Mouse (Mus musculus): ENCODE data around the gene Lyl1. TPM values are rescaled to one million over a fixed set of nuclear protein-coding genes. Genes with fewer than 3 reads are reported as not detected.
"Not testable (repeated sequence)": the region's sequence is repeated elsewhere in the genome, so short reads cannot be mapped to it uniquely, and the experiment has no call there.

Lyl1 gene
- polyA plus RNA-seq, 1 experiment from 2014 or later, result 3.5 TPM

- WGBS, result 3% methylated on average over 14 of the region's 14 CpGs
- 0 out of 2 replicates have a peak, but pooled peaks have one; percentile 11 for TF ChIP-seq CTCF (IDR thresholded peaks at IDR 0.05; ENCODE audit: low read depth)
- Histone ChIP-seq H3K4me1 (replicated peaks; ENCODE audit: control insufficient read depth, insufficient read depth, low read length) (0 out of 2 replicates have a peak, but pooled peaks cover 2% of the 10 kb centered on the region), H3K27me3 (replicated peaks; ENCODE audit: control insufficient read depth, insufficient read depth, low read length) (no peaks in the 10 kb centered on the region), H3K27ac (ENCODE audit: low read depth, low read length) (peak overlapping the region; percentile 86), H3K36me3 (ENCODE audit: control insufficient read depth, insufficient read depth) (no peaks in the 10 kb centered on the region), H3K4me3 (ENCODE audit: low read depth, low read length) (peak overlapping the region; percentile 84), H3K9me3 (ENCODE audit: control insufficient read depth) (no peaks in the 10 kb centered on the region), H3K4me2 (replicated peaks; ENCODE audit: low read depth) (peak overlapping the region; percentile 84), H3K9ac (ENCODE audit: low read depth, low read length) (peak overlapping the region; percentile 71)
- no peak for ATAC-seq
These were observed 35.8 kb upstream of the Lyl1 start for GRCm38 (mm10) chr8:84665385-84665893.

- no peak overlapping the region for H3K4me3 ChIP-seq (ENCODE audit: low read depth, low read length)
These were observed 33.2 kb upstream of the Lyl1 start for GRCm38 (mm10) chr8:84668081-84668480.

GRCm38 (mm10) chr8:84668731-84669485 lies 32.3 kb upstream of the Lyl1 start:
- Histone ChIP-seq H3K27ac (ENCODE audit: low read depth, low read length) (no peak overlapping the region), H3K4me2 (replicated peaks; ENCODE audit: low read depth) (no peak overlapping the region), H3K9me3 (ENCODE audit: control insufficient read depth) (no peaks in the 10 kb centered on the region), H3K36me3 (ENCODE audit: control insufficient read depth, insufficient read depth) (peaks cover 18% of the 10 kb centered on the region; the same call in 1 of the 2 replicates), H3K4me3 (ENCODE audit: low read depth, low read length) (no peak overlapping the region), H3K9ac (ENCODE audit: low read depth, low read length) (no peak overlapping the region), H3K4me1 (replicated peaks; ENCODE audit: control insufficient read depth, insufficient read depth, low read length) (0 out of 2 replicates have a peak, but pooled peaks cover 2% of the 10 kb centered on the region), H3K27me3 (replicated peaks; ENCODE audit: control insufficient read depth, insufficient read depth, low read length) (no peaks in the 10 kb centered on the region)
- WGBS, result 67% methylated on average over 6 of the region's 6 CpGs
- 0 out of 2 replicates have a peak, but pooled peaks have one; percentile 2 for TF ChIP-seq CTCF (IDR thresholded peaks at IDR 0.05; ENCODE audit: low read depth)
- ATAC-seq, result no peak

More at GRCm38 (mm10) chr8:84668081-84668480, 33.2 kb upstream of the Lyl1 start:
- Histone ChIP-seq H3K27ac (ENCODE audit: low read depth, low read length) (no peak overlapping the region), H3K36me3 (ENCODE audit: control insufficient read depth, insufficient read depth) (peaks cover 12% of the 10 kb centered on the region; the same call in 1 of the 2 replicates), H3K27me3 (replicated peaks; ENCODE audit: control insufficient read depth, insufficient read depth, low read length) (no peaks in the 10 kb centered on the region), H3K4me1 (replicated peaks; ENCODE audit: control insufficient read depth, insufficient read depth, low read length) (0 out of 2 replicates have a peak, but pooled peaks cover 2% of the 10 kb centered on the region), H3K9me3 (ENCODE audit: control insufficient read depth) (no peaks in the 10 kb centered on the region), H3K9ac (ENCODE audit: low read depth, low read length) (no peak overlapping the region), H3K4me2 (replicated peaks; ENCODE audit: low read depth) (no peak overlapping the region)
- no peak for TF ChIP-seq CTCF (IDR thresholded peaks at IDR 0.05; ENCODE audit: low read depth)
- 72% methylated on average over 1 of the region's 1 CpGs for WGBS
- ATAC-seq, result no peak

GRCm38 (mm10) chr8:84670295-84671006 lies 30.8 kb upstream of the Lyl1 start:
- H3K4me3 ChIP-seq (ENCODE audit: low read depth, low read length); H3K4me2 ChIP-seq (replicated peaks; ENCODE audit: low read depth); H3K9ac ChIP-seq (ENCODE audit: low read depth, low read length); H3K4me1 ChIP-seq (replicated peaks; ENCODE audit: control insufficient read depth, insufficient read depth, low read length); H3K27me3 ChIP-seq (replicated peaks; ENCODE audit: control insufficient read depth, insufficient read depth, low read length); H3K9me3 ChIP-seq (ENCODE audit: control insufficient read depth): not testable (repeated sequence)
- H3K27ac ChIP-seq (ENCODE audit: low read depth, low read length), result peak overlapping the region; percentile 74
- WGBS, result 41% methylated on average over 5 of the region's 5 CpGs
- peaks cover 30% of the 10 kb centered on the region for H3K36me3 ChIP-seq (ENCODE audit: control insufficient read depth, insufficient read depth)
- peak; percentile 87 for ATAC-seq

GRCm38 (mm10) chr8:84677305-84677704 lies 24.0 kb upstream of the Lyl1 start:
- Histone ChIP-seq H3K27me3 (replicated peaks; ENCODE audit: control insufficient read depth, insufficient read depth, low read length) (no peaks in the 10 kb centered on the region), H3K9ac (ENCODE audit: low read depth, low read length) (no peak overlapping the region), H3K4me1 (replicated peaks; ENCODE audit: control insufficient read depth, insufficient read depth, low read length) (no peaks in the 10 kb centered on the region), H3K27ac (ENCODE audit: low read depth, low read length) (no peak overlapping the region), H3K4me3 (ENCODE audit: low read depth, low read length) (no peak overlapping the region), H3K36me3 (ENCODE audit: control insufficient read depth, insufficient read depth) (peaks cover 37% of the 10 kb centered on the region), H3K9me3 (ENCODE audit: control insufficient read depth) (no peaks in the 10 kb centered on the region), H3K4me2 (replicated peaks; ENCODE audit: low read depth) (no peak overlapping the region)
- no peak for TF ChIP-seq CTCF (IDR thresholded peaks at IDR 0.05; ENCODE audit: low read depth)
- no peak for ATAC-seq
- 85% methylated on average over 5 of the region's 5 CpGs for WGBS

GRCm38 (mm10) chr8:84681476-84681875 lies 19.8 kb upstream of the Lyl1 start:
- Histone ChIP-seq H3K36me3 (ENCODE audit: control insufficient read depth, insufficient read depth) (peaks cover 8% of the 10 kb centered on the region), H3K4me1 (replicated peaks; ENCODE audit: control insufficient read depth, insufficient read depth, low read length) (peaks cover 11% of the 10 kb centered on the region), H3K4me2 (replicated peaks; ENCODE audit: low read depth) (no peak overlapping the region), H3K4me3 (ENCODE audit: low read depth, low read length) (no peak overlapping the region), H3K27me3 (replicated peaks; ENCODE audit: control insufficient read depth, insufficient read depth, low read length) (no peaks in the 10 kb centered on the region), H3K9me3 (ENCODE audit: control insufficient read depth) (no peaks in the 10 kb centered on the region), H3K9ac (ENCODE audit: low read depth, low read length) (no peak overlapping the region), H3K27ac (ENCODE audit: low read depth, low read length) (no peak overlapping the region)
- WGBS, result 73% methylated on average over 2 of the region's 2 CpGs
- TF ChIP-seq CTCF (IDR thresholded peaks at IDR 0.05; ENCODE audit: low read depth), result no peak
- ATAC-seq, result no peak
